Mouse (Mus musculus) CD4-positive naive resting alpha-beta T cell, adult 76 days (primary cell): ENCODE results near the gene Olfr1202. TPM values are rescaled to one million over a fixed set of nuclear protein-coding genes. Genes with fewer than 3 reads are reported as not detected.

ENCODE experiments used
- total RNA-seq: library from RNA; stranded (reverse); gene quantifications from one replicate; pipeline ENCODE4 v1.2.4, GENCODE M21; 2023

Olfr1202 gene
- total RNA-seq = not detected

DNA sequence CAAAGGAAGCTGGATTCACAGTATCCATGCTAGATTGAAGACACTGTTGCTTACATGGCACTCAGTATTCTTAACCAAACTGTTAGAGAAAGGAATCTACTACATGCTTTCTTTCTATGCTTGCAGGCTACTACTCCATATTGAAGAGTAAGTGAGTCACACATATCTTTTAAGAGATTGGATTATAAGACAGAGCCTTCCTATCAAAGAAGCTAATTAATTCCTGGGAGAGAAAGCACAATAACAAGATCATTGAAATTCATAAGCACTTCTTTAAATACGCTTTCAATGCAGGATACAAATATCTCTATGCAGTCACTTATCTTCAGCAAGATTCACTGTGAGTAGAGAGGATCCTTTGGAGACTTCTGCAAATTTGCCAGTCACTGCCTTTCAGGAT, at the start of gene Olfr1202:
TSS of gene Olfr1202 (plus strand) at position 301 of the 400 bp plus-strand sequence.

GRCm38 (mm10) chr2:88770388-88770787, 43.9 kb upstream of the Olfr1202 start, which contains the start of gene Olfr1200:
TSS of gene Olfr1200 (minus strand) at chr2:88770488.

DNA sequence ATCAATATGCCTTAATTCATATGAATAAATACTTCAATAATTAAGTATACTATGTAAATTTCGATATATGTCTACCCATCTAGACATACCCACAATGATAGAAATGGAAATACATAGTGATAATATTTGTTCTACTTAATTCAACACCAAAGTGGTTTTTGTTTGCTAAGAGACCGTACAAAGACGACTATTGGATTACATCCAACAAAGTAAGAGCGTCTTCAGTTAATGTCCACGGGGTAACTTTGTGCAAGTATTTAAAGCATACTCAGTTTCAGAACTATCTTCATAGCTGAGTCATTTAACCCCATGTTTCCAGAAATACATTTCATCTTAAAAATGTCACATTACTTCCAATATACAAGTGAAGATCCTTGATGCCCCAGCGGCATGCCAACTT, 21.6 kb upstream of the Olfr1202 start, which contains the start of gene Olfr1201:
TSS of gene Olfr1201 (plus strand) at position 301 of the 400 bp plus-strand sequence.

DNA sequence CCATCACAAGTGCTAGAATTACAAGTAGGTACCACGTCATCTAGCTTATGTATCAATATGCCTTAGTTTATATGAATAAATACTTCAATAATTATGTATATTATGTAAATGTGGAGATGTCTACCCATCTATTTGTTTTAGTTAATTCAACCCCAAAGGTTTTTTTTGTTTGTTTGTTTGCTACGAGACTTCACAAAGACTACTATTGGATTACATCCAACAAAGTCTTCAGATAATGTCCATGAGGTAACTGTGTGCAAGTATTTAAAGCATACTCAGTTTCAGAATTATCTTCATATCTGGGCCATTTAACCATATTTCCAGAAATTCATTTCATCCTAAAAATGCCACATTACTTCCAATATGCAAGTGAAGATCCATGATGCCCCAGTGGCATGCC, 15.1 kb downstream of the Olfr1202 start, which contains the start of gene Olfr1205:
TSS of gene Olfr1205 (plus strand) at position 301 of the 400 bp plus-strand sequence.

DNA sequence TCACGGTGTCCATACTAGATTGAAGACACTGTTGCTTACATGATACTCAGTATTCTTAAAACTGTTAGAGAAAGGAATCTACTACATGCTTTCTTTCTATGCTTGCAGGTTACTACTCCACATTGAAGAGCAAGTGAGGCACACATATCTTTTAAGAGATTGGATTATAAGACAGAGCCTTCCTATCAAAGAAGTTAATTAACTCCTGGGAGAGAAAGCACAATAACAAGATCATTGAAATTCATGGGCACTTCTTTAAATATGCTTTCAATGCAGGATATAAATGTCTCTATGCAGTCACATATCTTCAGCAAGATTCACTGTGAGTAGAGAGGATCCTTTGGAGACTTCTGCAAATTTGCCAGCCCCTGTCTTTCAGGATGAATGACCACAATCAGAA, 34.7 kb downstream of the Olfr1202 start, which contains the start of gene Olfr1204:
TSS of gene Olfr1204 (plus strand) at position 301 of the 400 bp plus-strand sequence.

DNA sequence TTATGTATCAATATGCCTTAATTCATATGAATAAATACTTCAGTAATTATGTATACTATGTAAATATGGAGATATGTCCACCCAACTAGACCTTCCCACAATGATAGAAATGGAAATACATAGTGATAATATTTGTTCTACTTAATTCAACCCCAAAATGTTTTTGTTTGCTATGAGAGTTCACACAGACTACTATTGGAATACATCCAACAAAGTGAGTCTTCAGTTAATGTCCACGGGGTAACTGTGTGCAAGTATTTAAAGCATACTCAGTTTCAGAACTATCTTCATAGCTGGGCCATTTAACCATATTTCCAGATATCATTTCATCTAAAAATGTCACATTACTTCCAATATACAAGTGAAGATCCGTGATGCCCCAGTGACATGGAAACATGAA, 48.6 kb downstream of the Olfr1202 start, which contains the start of gene Olfr1206:
TSS of gene Olfr1206 (plus strand) at position 301 of the 400 bp plus-strand sequence.

Other genes with a start within 250 kb of the Olfr1202 start
- gene Olfr1189, start 228.0 kb upstream of the Olfr1202 start, total RNA-seq = not detected
- gene Olfr1191-ps1, start 174.0 kb upstream of the Olfr1202 start, total RNA-seq = not detected
- gene Olfr1192-ps1, start 166.0 kb upstream of the Olfr1202 start, total RNA-seq = not detected
- gene Olfr1193, start 138.9 kb upstream of the Olfr1202 start, total RNA-seq = not detected
- gene Olfr1195, start 125.3 kb upstream of the Olfr1202 start, total RNA-seq = not detected
- gene Olfr1196, start 109.9 kb upstream of the Olfr1202 start, total RNA-seq = not detected
- not detected for gene Olfr1197, start 82.1 kb upstream of the Olfr1202 start, total RNA-seq
- not detected for gene Olfr1198, start 63.1 kb upstream of the Olfr1202 start, total RNA-seq
- not detected for gene Olfr1199, start 54.0 kb upstream of the Olfr1202 start, total RNA-seq
- gene Olfr1200, start 44.0 kb upstream of the Olfr1202 start, total RNA-seq = not detected
- not detected for gene Olfr1201, start 21.5 kb upstream of the Olfr1202 start, total RNA-seq
- not detected for gene Olfr1205, start 15.2 kb downstream of the Olfr1202 start, total RNA-seq
- gene Olfr1204, start 34.8 kb downstream of the Olfr1202 start, total RNA-seq = not detected
- not detected for gene Olfr1206, start 48.7 kb downstream of the Olfr1202 start, total RNA-seq
- gene Olfr1208, start 87.8 kb downstream of the Olfr1202 start, total RNA-seq = not detected
- gene Olfr1209, start 100.7 kb downstream of the Olfr1202 start, total RNA-seq = not detected
- gene Olfr1211, start 123.6 kb downstream of the Olfr1202 start, total RNA-seq = not detected
- not detected for gene Olfr1212, start 139.5 kb downstream of the Olfr1202 start, total RNA-seq
- gene Gm13762, start 165.8 kb downstream of the Olfr1202 start, total RNA-seq = not detected
- gene Olfr1214, start 178.2 kb downstream of the Olfr1202 start, total RNA-seq = not detected
- gene Olfr1215, start 192.5 kb downstream of the Olfr1202 start, total RNA-seq = not detected
- not detected for gene Olfr1216, start 203.8 kb downstream of the Olfr1202 start, total RNA-seq
- gene Olfr1217, start 217.6 kb downstream of the Olfr1202 start, total RNA-seq = not detected
- not detected for gene Olfr1218, start 246.7 kb downstream of the Olfr1202 start, total RNA-seq